Mouse (Mus musculus) forebrain, embryonic 14.5 days (tissue): ENCODE data around the gene Dynll1. TPM values are rescaled to one million over a fixed set of nuclear protein-coding genes. Genes with fewer than 3 reads are reported as not detected.
A peak's percentile ranks its signal among the peaks of the same experiment; 100 is the strongest.
"Not testable (repeated sequence)": the region's sequence is repeated elsewhere in the genome, so short reads cannot be mapped to it uniquely, and the experiment has no call there.

ENCODE experiments used
- ATAC-seq: fragments of 200-750 bp; cut with Nextera tagmentation; 2 replicates; pipeline ENCODE4 v1.8.0; 2017; ENCODE audit warnings: mild to moderate bottlenecking, moderate library complexity
- DNase-seq: peaks from one replicate; pipeline ENCODE4 v3.0.0-alpha.2; 2015; ENCODE audit warnings: low spot score
- H3K27ac ChIP-seq: fragments of 300-500 bp; sonication (generic); 2 replicates; pipeline ENCODE4 v1.5.1; 2014; ENCODE audit warnings: low read depth, mild to moderate bottlenecking, control low read depth, low read length, moderate library complexity
- H3K27me3 ChIP-seq: fragments of 300-500 bp; sonication (generic); replicated peaks from 2 replicates; pipeline ENCODE4 v1.6.1; 2014; ENCODE audit warnings: low read length, control low read depth, mixed read lengths; ENCODE audit not compliant: control insufficient read depth, insufficient read depth
- H3K36me3 ChIP-seq: fragments of 300-500 bp; sonication (generic); 2 replicates; pipeline ENCODE4 v1.6.1; 2014; ENCODE audit warnings: low read length, control low read depth; ENCODE audit not compliant: control insufficient read depth, insufficient read depth
- H3K4me1 ChIP-seq: fragments of 300-500 bp; sonication (generic); 2 replicates; pipeline ENCODE4 v1.6.1; 2014; ENCODE audit warnings: antibody characterized with exemption, low read length, control low read depth; ENCODE audit not compliant: control insufficient read depth, insufficient read depth
- H3K4me2 ChIP-seq: fragments of 300-500 bp; sonication (generic); 2 replicates; pipeline ENCODE4 v1.6.1; 2014; ENCODE audit warnings: mild to moderate bottlenecking, control low read depth, low read length
- H3K4me3 ChIP-seq: fragments of 300-500 bp; sonication (generic); 2 replicates; pipeline ENCODE4 v1.5.1; 2014; ENCODE audit warnings: low read depth, low read length, control low read depth
- H3K9ac ChIP-seq: fragments of 300-500 bp; sonication (generic); 2 replicates; pipeline ENCODE4 v1.6.1; 2014; ENCODE audit warnings: mild to moderate bottlenecking, low read length, control low read depth, moderate library complexity
- H3K9me3 ChIP-seq: fragments of 300-500 bp; sonication (generic); replicated peaks from 2 replicates; pipeline ENCODE4 v1.6.1; 2016; ENCODE audit warnings: low read length, control low read depth, mixed read lengths; ENCODE audit not compliant: control insufficient read depth
- WGBS: fragments of 180-500 bp; shearing (Covaris S2); extraction: QIAGEN DNeasy Blood & Tissue Kit; methylation state at CpG from one replicate; pipeline ENCODE4 v1.1.7; 2014; 5-methylcytosine and 5-hydroxymethylcytosine counted together
- polyA plus RNA-seq: library from polyadenylated mRNA; unstranded; fragments of >200 nt; fragmentation: Nextera tagmentation; extraction: Ambion mirVana; gene quantifications from 2 replicates; pipeline ENCODE4 v1.2.1, GENCODE M21; 2014

Gene Dynll1
- polyA plus RNA-seq, 1 experiment from 2014 or later, result 1,740 TPM

GRCm38 (mm10) chr5:115316968-115317644, 16.3 kb upstream of the Dynll1 start:
- peak; percentile 36 for DNase-seq
- peak; percentile 49; the same call in 1 of the 2 replicates for ATAC-seq
- peaks cover 18% of the 10 kb centered on the region for H3K4me1 ChIP-seq
- H3K9me3 ChIP-seq, result no peaks in the 10 kb centered on the region
- H3K27ac ChIP-seq, result peak overlapping the region; percentile 77
- H3K27me3 ChIP-seq, result no peaks in the 10 kb centered on the region
- 2% methylated on average over 14 of the region's 14 CpGs for WGBS
- H3K4me3 ChIP-seq, result no peak overlapping the region
- H3K9ac ChIP-seq, result peak overlapping the region; percentile 47
- H3K4me2 ChIP-seq, result peak overlapping the region; percentile 24
- no peaks in the 10 kb centered on the region for H3K36me3 ChIP-seq

GRCm38 (mm10) chr5:115313668-115313943, 12.8 kb upstream of the Dynll1 start:
- H3K9ac ChIP-seq, result no peak overlapping the region
- 47% methylated on average over 5 of the region's 5 CpGs for WGBS
- no peak overlapping the region for H3K4me2 ChIP-seq
- no peaks in the 10 kb centered on the region for H3K9me3 ChIP-seq
- ATAC-seq (no peak), DNase-seq (no peak)
- no peaks in the 10 kb centered on the region for H3K36me3 ChIP-seq
- H3K27ac ChIP-seq, result no peak overlapping the region
- no peak overlapping the region for H3K4me3 ChIP-seq
- peaks cover 18% of the 10 kb centered on the region for H3K4me1 ChIP-seq
- no peaks in the 10 kb centered on the region for H3K27me3 ChIP-seq

- DNase-seq (no peak), ATAC-seq (no peak)
- Histone ChIP-seq H3K4me3 (no peak overlapping the region), H3K9me3 (no peaks in the 10 kb centered on the region), H3K36me3 (no peaks in the 10 kb centered on the region), H3K4me2 (no peak overlapping the region), H3K9ac (no peak overlapping the region), H3K27me3 (no peaks in the 10 kb centered on the region), H3K4me1 (peaks cover 15% of the 10 kb centered on the region), H3K27ac (no peak overlapping the region)
- WGBS, result 78% methylated on average over 10 of the region's 10 CpGs
These were observed 12.2 kb upstream of the Dynll1 start for GRCm38 (mm10) chr5:115312816-115313667.

GRCm38 (mm10) chr5:115312354-115312753, 11.6 kb upstream of the Dynll1 start:
- H3K27ac ChIP-seq, result no peak overlapping the region
- DNase-seq (no peak), ATAC-seq (no peak)
- H3K4me1 ChIP-seq, result peaks cover 8% of the 10 kb centered on the region
- H3K9me3 ChIP-seq, result no peaks in the 10 kb centered on the region
- no peak overlapping the region for H3K9ac ChIP-seq
- no peak overlapping the region for H3K4me3 ChIP-seq
- H3K36me3 ChIP-seq, result no peaks in the 10 kb centered on the region
- H3K27me3 ChIP-seq, result no peaks in the 10 kb centered on the region
- no peak overlapping the region for H3K4me2 ChIP-seq
- WGBS, result 79% methylated on average over 4 of the region's 4 CpGs

- WGBS, result 84% methylated on average over 3 of the region's 7 CpGs
- ATAC-seq, DNase-seq, H3K27me3 ChIP-seq, H3K4me3 ChIP-seq, H3K9me3 ChIP-seq, H3K27ac ChIP-seq, H3K4me2 ChIP-seq: not testable (repeated sequence)
- Histone ChIP-seq H3K9ac (0 out of 2 replicates have a peak overlapping the region, but pooled peaks have one; percentile 58), H3K36me3 (peaks cover 19% of the 10 kb centered on the region), H3K4me1 (peaks cover 18% of the 10 kb centered on the region)
These were observed 1.4 kb upstream of the Dynll1 start for GRCm38 (mm10) chr5:115302190-115302589.

- DNase-seq (no peak), ATAC-seq (no peak)
- Histone ChIP-seq H3K9ac (peak overlapping the region; percentile 58), H3K27me3 (no peaks in the 10 kb centered on the region), H3K4me3 (peak overlapping the region; percentile 87), H3K4me1 (peaks cover 18% of the 10 kb centered on the region), H3K9me3 (no peaks in the 10 kb centered on the region), H3K4me2 (peak overlapping the region; percentile 89), H3K27ac (no peak overlapping the region), H3K36me3 (peaks cover 25% of the 10 kb centered on the region)
- WGBS, result 30% methylated on average over 13 of the region's 13 CpGs
These were observed 816 bp upstream of the Dynll1 start for GRCm38 (mm10) chr5:115301615-115302014.

GRCm38 (mm10) chr5:115300035-115300744, 609 bp downstream of the Dynll1 start:
- Histone ChIP-seq H3K9me3 (no peaks in the 10 kb centered on the region), H3K4me1 (peaks cover 18% of the 10 kb centered on the region), H3K27ac (peak overlapping the region; percentile 94), H3K9ac (peak overlapping the region; percentile 89), H3K27me3 (no peaks in the 10 kb centered on the region), H3K4me2 (peak overlapping the region; percentile 59), H3K36me3 (peaks cover 39% of the 10 kb centered on the region), H3K4me3 (peak overlapping the region; percentile 87)
- under 1% methylated on average over 46 of the region's 46 CpGs for WGBS
- DNase-seq (peak; percentile 93), ATAC-seq (peak; percentile 15)

- peaks cover 60% of the 10 kb centered on the region for H3K36me3 ChIP-seq
- H3K9ac ChIP-seq, result no peak overlapping the region
- no peak overlapping the region for H3K27ac ChIP-seq
- DNase-seq, result no peak
- no peak overlapping the region for H3K4me3 ChIP-seq
- no peak for ATAC-seq
- WGBS, result 87% methylated on average over 10 of the region's 10 CpGs
- no peaks in the 10 kb centered on the region for H3K27me3 ChIP-seq
- H3K9me3 ChIP-seq, result no peaks in the 10 kb centered on the region
- peaks cover 14% of the 10 kb centered on the region for H3K4me1 ChIP-seq
- H3K4me2 ChIP-seq, result no peak overlapping the region
These were observed 4.5 kb downstream of the Dynll1 start for GRCm38 (mm10) chr5:115296347-115296746.
